Comparison of ENCODE assay signal across 11 mouse cellular contexts in the genomic region with DNA sequence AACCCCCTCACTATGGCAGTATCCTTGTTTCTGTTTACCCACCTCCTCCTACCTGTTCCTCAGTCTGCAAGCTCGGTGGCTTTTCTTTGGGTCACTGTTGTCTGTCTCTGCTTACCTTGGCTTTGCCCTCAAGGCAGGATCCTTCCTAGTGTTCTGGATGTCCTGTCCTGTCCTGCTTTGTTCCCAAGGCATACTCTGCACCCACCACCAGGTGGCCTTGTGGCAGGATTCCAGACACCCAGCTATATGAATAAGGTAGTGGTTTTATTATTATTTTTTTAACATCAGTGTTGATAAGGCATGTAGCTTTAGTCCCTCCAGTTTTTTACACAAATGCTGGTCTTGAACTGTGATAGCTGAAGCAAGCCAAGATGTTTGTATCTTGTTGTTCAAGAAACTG.
DNase-seq lines count a peak whose midpoint lies in the region; ATAC-seq and TF ChIP-seq lines count a peak whose summit lies in the region.
"Had no signal": no experiment of that assay in that cellular context is flagged by ENCODE, and none has a peak within 500 bp of the region (broad histone marks: within the 10 kb centered on the region; RNA-seq: fewer than 3 reads in every experiment).

No protein-coding gene starts in this region.

- WGBS in forebrain, postnatal 0 days, result 39% methylated on average over 1 of the region's 1 CpGs
- WGBS in forebrain, embryonic 14.5 days, result 50% methylated on average over 1 of the region's 1 CpGs
- WGBS in kidney, embryonic 14.5 days, result 10% methylated on average over 1 of the region's 1 CpGs

- no peaks in the 10 kb centered on the region for H3K4me1 ChIP-seq in forebrain, postnatal 0 days (ENCODE audit: insufficient read depth)
- H3K4me1 ChIP-seq in forebrain, embryonic 14.5 days (ENCODE audit: control insufficient read depth, insufficient read depth, low read length), result no peaks in the 10 kb centered on the region
- 0 out of 2 replicates have a peak, but pooled peaks cover 4% of the 10 kb centered on the region for H3K4me1 ChIP-seq in kidney, embryonic 14.5 days (ENCODE audit: control insufficient read depth, insufficient read depth, low read length)
- no peaks in the 10 kb centered on the region for H3K4me1 ChIP-seq in ES-Bruce4 (ENCODE audit: control insufficient read depth, insufficient read depth, low read length)

- no peak overlapping the region for H3K4me2 ChIP-seq in forebrain, postnatal 0 days (ENCODE audit: low read depth)
- H3K4me2 ChIP-seq in forebrain, embryonic 14.5 days (ENCODE audit: low read length), result no peak overlapping the region
- H3K4me2 ChIP-seq in kidney, embryonic 14.5 days (replicated peaks; ENCODE audit: low read depth, low read length), result no peak overlapping the region
- H3K4me2 ChIP-seq: forebrain, embryonic 12.5 days; limb, embryonic 13.5 days had no signal

- DNase-seq in forebrain, postnatal 0 days, result no peak
- no peak for DNase-seq in forebrain, embryonic 14.5 days (ENCODE audit: low spot score)
- DNase-seq in kidney, postnatal 10 days, result peak; percentile 21
- DNase-seq in kidney, postnatal 4 days, result peak; percentile 43 to 46
- no peak for DNase-seq in urinary bladder, adult 2 months (ENCODE audit: low spot score)
- DNase-seq: layer of hippocampus, adult 9-11 months had no signal

- TF ChIP-seq EP300 in ES-Bruce4 (IDR thresholded peaks at IDR 0.05; ENCODE audit: insufficient read depth, low read depth, low read length), result no peak

- H3K9ac ChIP-seq in forebrain, postnatal 0 days, result no peak overlapping the region
- no peak overlapping the region for H3K9ac ChIP-seq in forebrain, embryonic 14.5 days (ENCODE audit: low read length)
- no peak overlapping the region for H3K9ac ChIP-seq in kidney, embryonic 14.5 days (ENCODE audit: low read depth, low read length)
- H3K9ac ChIP-seq in ES-Bruce4 (ENCODE audit: low read depth, poor library complexity, severe bottlenecking), result no peak overlapping the region
- H3K9ac ChIP-seq: forebrain, embryonic 12.5 days; limb, embryonic 13.5 days had no signal

- no peak for TF ChIP-seq POLR2A in ES-Bruce4 (IDR thresholded peaks at IDR 0.05; ENCODE audit: insufficient read depth, low read length)

- ATAC-seq in forebrain, postnatal 0 days, result no peak
- no peak for ATAC-seq in forebrain, embryonic 14.5 days
- ATAC-seq in kidney, embryonic 14.5 days (ENCODE audit: low FRiP score, low TSS enrichment), result no peak
- ATAC-seq: hindbrain, embryonic 16.5 days had no signal

- H3K4me3 ChIP-seq in forebrain, postnatal 0 days (ENCODE audit: low read depth, low read length), result no peak overlapping the region
- no peak overlapping the region for H3K4me3 ChIP-seq in forebrain, embryonic 14.5 days (ENCODE audit: low read depth, low read length)
- H3K4me3 ChIP-seq in kidney, embryonic 14.5 days (ENCODE audit: low read length), result no peak overlapping the region
- no peak overlapping the region for H3K4me3 ChIP-seq in ES-Bruce4 (ENCODE audit: low read depth, low read length)
- H3K4me3 ChIP-seq: forebrain, embryonic 12.5 days; limb, embryonic 13.5 days had no signal

- H3K36me3 ChIP-seq in forebrain, postnatal 0 days (ENCODE audit: insufficient read depth), result no peaks in the 10 kb centered on the region
- no peaks in the 10 kb centered on the region for H3K36me3 ChIP-seq in forebrain, embryonic 14.5 days (ENCODE audit: control insufficient read depth, insufficient read depth, low read length)
- no peaks in the 10 kb centered on the region for H3K36me3 ChIP-seq in kidney, embryonic 14.5 days (ENCODE audit: control insufficient read depth, insufficient read depth, low read length)
- no peaks in the 10 kb centered on the region for H3K36me3 ChIP-seq in ES-Bruce4 (ENCODE audit: control insufficient read depth, insufficient read depth, low read length, poor library complexity, severe bottlenecking)
- H3K36me3 ChIP-seq: forebrain, embryonic 12.5 days; limb, embryonic 13.5 days had no signal

- H3K9me3 ChIP-seq in forebrain, postnatal 0 days (ENCODE audit: low read length), result no peaks in the 10 kb centered on the region
- no peaks in the 10 kb centered on the region for H3K9me3 ChIP-seq in forebrain, embryonic 14.5 days (replicated peaks; ENCODE audit: control insufficient read depth, low read length)
- no peaks in the 10 kb centered on the region for H3K9me3 ChIP-seq in kidney, embryonic 14.5 days (ENCODE audit: control insufficient read depth, low read length)
- H3K9me3 ChIP-seq in ES-Bruce4 (replicated peaks; ENCODE audit: control insufficient read depth, insufficient read depth, low read length, poor library complexity, severe bottlenecking), result no peaks in the 10 kb centered on the region
- H3K9me3 ChIP-seq: forebrain, embryonic 12.5 days; limb, embryonic 13.5 days had no signal

- H3K27ac ChIP-seq in forebrain, postnatal 0 days (ENCODE audit: low read depth, low read length), result no peak overlapping the region
- H3K27ac ChIP-seq in forebrain, embryonic 14.5 days (ENCODE audit: low read depth, low read length), result no peak overlapping the region
- no peak overlapping the region for H3K27ac ChIP-seq in kidney, embryonic 14.5 days (ENCODE audit: low read depth, low read length)
- H3K27ac ChIP-seq in ES-Bruce4 (ENCODE audit: insufficient read depth, low read length), result no peak overlapping the region
- H3K27ac ChIP-seq: forebrain, embryonic 12.5 days; limb, embryonic 13.5 days had no signal

- no peaks in the 10 kb centered on the region for H3K27me3 ChIP-seq in forebrain, postnatal 0 days (ENCODE audit: insufficient read depth, low read length)
- H3K27me3 ChIP-seq in forebrain, embryonic 14.5 days (replicated peaks; ENCODE audit: control insufficient read depth, insufficient read depth, low read length), result no peaks in the 10 kb centered on the region
- no peaks in the 10 kb centered on the region for H3K27me3 ChIP-seq in kidney, embryonic 14.5 days (ENCODE audit: control insufficient read depth, insufficient read depth, low read length)
- H3K27me3 ChIP-seq in ES-Bruce4 (ENCODE audit: control insufficient read depth, insufficient read depth, low read length, poor library complexity, severe bottlenecking), result no peaks in the 10 kb centered on the region
- H3K27me3 ChIP-seq: limb, embryonic 13.5 days had no signal

- 0 out of 2 replicates have a peak, but pooled peaks have one; percentile 29 for TF ChIP-seq CTCF in forebrain, postnatal 0 days (IDR thresholded peaks at IDR 0.05; ENCODE audit: low read depth)
- peak; percentile 22 for TF ChIP-seq CTCF in ES-Bruce4 (IDR thresholded peaks at IDR 0.05; ENCODE audit: low read depth, low read length)

Comparison
In these comparisons a context has a peak if more than half of its experiments do, and no peak if none do; other contexts are left out.
1. DNase-seq: peak in kidney, postnatal 10 days (single experiment) and kidney, postnatal 4 days (2 of 2); none in forebrain, postnatal 0 days (single experiment), forebrain, embryonic 14.5 days (single experiment) and urinary bladder, adult 2 months (single experiment).